Mouse (Mus musculus) liver, embryonic 11.5 days (tissue): ENCODE measurements at regions not wholly inside any gene's neighbourhood (a gene's known extent, or its start where the extent isn't known, plus 50 kb on each side); places are given as distances from the start of the nearest gene placed in this dataset.

Source experiments
- ATAC-seq: fragments of 200-750 bp; cut with Nextera tagmentation; replicated peaks from 2 replicates; pipeline ENCODE4 v1.8.0; 2017; ENCODE audit warnings: moderate number of reproducible peaks, mild to moderate bottlenecking, moderate TSS enrichment, moderate library complexity; ENCODE audit not compliant: low FRiP score
- DNase-seq: peaks from one replicate; pipeline ENCODE4 v3.0.0-alpha.2; 2017; ENCODE audit warnings: low spot score
- H3K27ac ChIP-seq: fragments of 300-500 bp; sonication (generic); 2 replicates; pipeline ENCODE4 v1.5.1; 2014; ENCODE audit warnings: mild to moderate bottlenecking, low read depth, low read length, control low read depth
- H3K27me3 ChIP-seq: fragments of 300-500 bp; sonication (generic); replicated peaks from 2 replicates; pipeline ENCODE4 v1.6.1; 2014; ENCODE audit warnings: low read length, mixed read lengths; ENCODE audit not compliant: control insufficient read depth, insufficient read depth
- H3K36me3 ChIP-seq: fragments of 300-500 bp; sonication (generic); 2 replicates; pipeline ENCODE4 v1.6.1; 2014; ENCODE audit warnings: mild to moderate bottlenecking, low read length, moderate library complexity, mixed read lengths; ENCODE audit not compliant: control insufficient read depth, insufficient read depth
- H3K4me1 ChIP-seq: fragments of 300-500 bp; sonication (generic); replicated peaks from 2 replicates; pipeline ENCODE4 v1.6.1; 2014; ENCODE audit warnings: low read length, mixed read lengths; ENCODE audit not compliant: control insufficient read depth, insufficient read depth
- H3K4me2 ChIP-seq: fragments of 300-500 bp; sonication (generic); 2 replicates; pipeline ENCODE4 v1.6.1; 2014; ENCODE audit warnings: mild to moderate bottlenecking, control low read depth, moderate library complexity
- H3K4me3 ChIP-seq: fragments of 300-500 bp; sonication (generic); 2 replicates; pipeline ENCODE4 v1.5.1; 2014; ENCODE audit warnings: low read depth, low read length, control low read depth
- H3K9ac ChIP-seq: fragments of 300-500 bp; sonication (generic); 2 replicates; pipeline ENCODE4 v1.6.1; 2014; ENCODE audit warnings: low read depth, low read length, control low read depth
- H3K9me3 ChIP-seq: fragments of 300-500 bp; sonication (generic); 2 replicates; pipeline ENCODE4 v1.6.1; 2016; ENCODE audit warnings: low read length, inconsistent platforms, mixed read lengths; ENCODE audit not compliant: control insufficient read depth
- WGBS: fragments of 180-500 bp; shearing (Covaris S2); extraction: QIAGEN DNeasy Blood & Tissue Kit; methylation state at CpG from one replicate; pipeline ENCODE4 v1.1.7; 2014; 5-methylcytosine and 5-hydroxymethylcytosine counted together

GRCm38 (mm10) chr2:6263565-6263964 lies 50.7 kb upstream of the Echdc3 start:
- ATAC-seq (peak; percentile 71), DNase-seq (no peak)
- Histone ChIP-seq H3K36me3 (no peaks in the 10 kb centered on the region), H3K4me3 (no peak overlapping the region), H3K27ac (peak overlapping the region; percentile 92), H3K4me2 (peak overlapping the region; percentile 51), H3K27me3 (no peaks in the 10 kb centered on the region), H3K4me1 (peaks cover 23% of the 10 kb centered on the region), H3K9ac (no peak overlapping the region), H3K9me3 (no peaks in the 10 kb centered on the region)
- WGBS, result 62% methylated on average over 4 of the region's 4 CpGs

DNA sequence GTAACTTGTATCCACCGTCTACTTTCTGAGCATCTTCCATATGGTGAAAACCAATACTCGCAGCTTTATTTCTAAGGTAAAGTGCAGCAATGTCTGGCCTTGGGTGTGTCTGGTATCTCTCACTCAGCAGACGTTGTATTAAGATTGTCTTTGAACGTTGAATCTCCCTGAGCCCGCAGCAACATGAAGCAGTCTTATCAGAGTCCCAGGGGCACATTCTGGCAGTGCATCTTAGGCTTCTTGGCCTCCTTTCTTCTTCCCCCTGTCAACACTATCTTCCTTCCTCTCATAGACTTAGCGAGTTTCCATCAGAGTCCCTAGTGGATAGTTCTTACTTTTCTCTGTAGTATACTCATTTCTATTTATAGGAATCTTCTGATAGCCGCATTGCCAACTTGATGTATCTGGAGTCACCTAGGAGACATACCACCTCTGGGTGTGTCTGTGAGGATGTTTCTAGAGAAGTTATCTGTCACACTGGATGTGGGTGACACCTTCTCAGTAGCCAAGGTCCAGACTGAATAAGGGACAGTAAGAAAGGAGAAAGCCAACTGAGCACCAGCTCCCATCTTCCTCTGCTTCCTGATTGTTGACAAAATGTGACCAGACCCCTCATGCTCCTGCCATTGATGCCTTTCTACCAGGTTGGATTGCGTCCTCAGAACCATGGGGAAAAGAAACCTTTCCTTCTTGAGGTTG lies 51.4 kb upstream of the Echdc3 start:
- peak; percentile 96 for ATAC-seq
- peaks cover 23% of the 10 kb centered on the region for H3K4me1 ChIP-seq
- H3K4me2 ChIP-seq, result peak overlapping the region; percentile 51
- no peak for DNase-seq
- H3K9ac ChIP-seq, result no peak overlapping the region
- H3K27me3 ChIP-seq, result 0 out of 2 replicates have a peak, but pooled peaks cover 3% of the 10 kb centered on the region
- no peaks in the 10 kb centered on the region for H3K36me3 ChIP-seq
- H3K27ac ChIP-seq, result peak overlapping the region; percentile 92
- H3K9me3 ChIP-seq, result no peaks in the 10 kb centered on the region
- no peak overlapping the region for H3K4me3 ChIP-seq
- 40% methylated on average over 8 of the region's 8 CpGs for WGBS

GRCm38 (mm10) chr2:6265117-6265516 lies 52.3 kb upstream of the Echdc3 start:
- WGBS, result 45% methylated on average over 3 of the region's 3 CpGs
- Histone ChIP-seq H3K9me3 (no peaks in the 10 kb centered on the region), H3K9ac (no peak overlapping the region), H3K27me3 (0 out of 2 replicates have a peak, but pooled peaks cover 3% of the 10 kb centered on the region), H3K36me3 (no peaks in the 10 kb centered on the region), H3K4me3 (no peak overlapping the region), H3K4me2 (no peak overlapping the region), H3K4me1 (peaks cover 23% of the 10 kb centered on the region), H3K27ac (peak overlapping the region; percentile 92; the same call in 1 of the 2 replicates)
- no peak for ATAC-seq
- no peak for DNase-seq

DNA sequence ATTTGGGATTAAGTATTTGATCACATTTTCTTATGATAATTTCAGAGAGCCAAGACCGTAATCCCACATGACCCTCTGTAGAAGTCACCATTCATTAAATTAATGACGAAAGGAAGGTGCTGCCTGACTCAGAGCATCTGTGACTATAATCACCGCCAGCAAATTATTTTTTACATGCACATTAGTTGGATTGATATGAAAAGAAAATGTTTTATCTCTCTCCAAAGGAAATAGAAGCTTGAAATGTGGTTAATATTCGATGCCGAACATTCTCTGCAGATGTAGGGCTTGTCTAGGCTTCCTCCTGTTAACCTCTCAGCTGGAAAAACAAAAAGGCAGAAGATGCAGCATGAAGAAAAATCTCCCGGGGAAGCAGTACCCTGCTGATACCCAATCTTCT lies 54.2 kb upstream of the Echdc3 start:
- H3K4me1 ChIP-seq, result peaks cover 23% of the 10 kb centered on the region
- ATAC-seq (no peak), DNase-seq (no peak)
- H3K27me3 ChIP-seq, result 0 out of 2 replicates have a peak, but pooled peaks cover 5% of the 10 kb centered on the region
- no peak overlapping the region for H3K4me3 ChIP-seq
- WGBS, result 69% methylated on average over 6 of the region's 6 CpGs
- H3K36me3 ChIP-seq, result no peaks in the 10 kb centered on the region
- no peak overlapping the region for H3K27ac ChIP-seq
- H3K9ac ChIP-seq, result no peak overlapping the region
- H3K4me2 ChIP-seq, result no peak overlapping the region
- no peaks in the 10 kb centered on the region for H3K9me3 ChIP-seq

DNA sequence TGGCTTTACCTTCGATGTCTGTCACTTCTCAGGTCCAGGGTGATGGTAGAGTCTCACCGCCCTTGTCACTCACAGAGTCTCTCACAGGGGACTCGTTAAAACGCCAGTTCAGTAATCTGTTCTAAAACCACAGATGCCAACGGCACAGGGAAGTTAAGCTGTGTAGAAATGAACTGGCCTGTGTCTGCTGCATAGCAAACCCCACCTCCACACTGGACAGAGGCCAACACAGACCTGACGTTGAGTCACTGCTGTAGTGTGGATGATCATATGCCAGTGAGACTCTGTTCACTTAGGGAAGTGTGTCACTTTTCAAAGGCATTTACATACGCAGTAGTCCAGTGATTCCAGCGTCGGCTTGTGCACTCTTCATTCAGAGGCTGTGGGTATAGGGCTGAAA lies 54.7 kb upstream of the Echdc3 start:
- DNase-seq, result no peak
- Histone ChIP-seq H3K9ac (no peak overlapping the region), H3K36me3 (no peaks in the 10 kb centered on the region), H3K4me1 (peaks cover 23% of the 10 kb centered on the region), H3K27me3 (0 out of 2 replicates have a peak, but pooled peaks cover 5% of the 10 kb centered on the region), H3K4me2 (no peak overlapping the region), H3K9me3 (no peaks in the 10 kb centered on the region), H3K4me3 (no peak overlapping the region), H3K27ac (no peak overlapping the region)
- ATAC-seq, result no peak
- WGBS, result 38% methylated on average over 9 of the region's 9 CpGs

GRCm38 (mm10) chr2:6272514-6272913 lies 50.0 kb upstream of the Usp6nl start:
- no peaks in the 10 kb centered on the region for H3K9me3 ChIP-seq
- 91% methylated on average over 2 of the region's 2 CpGs for WGBS
- DNase-seq (no peak), ATAC-seq (no peak)
- H3K4me1 ChIP-seq, result peaks cover 9% of the 10 kb centered on the region; the same call in 1 of the 2 replicates
- no peak overlapping the region for H3K4me2 ChIP-seq
- H3K27ac ChIP-seq, result no peak overlapping the region
- 0 out of 2 replicates have a peak, but pooled peaks cover 5% of the 10 kb centered on the region for H3K27me3 ChIP-seq
- H3K9ac ChIP-seq, result no peak overlapping the region
- H3K36me3 ChIP-seq, result no peaks in the 10 kb centered on the region
- H3K4me3 ChIP-seq, result no peak overlapping the region
